Mouse (Mus musculus) kidney, postnatal 4 days (tissue): ENCODE measurements around the gene Kctd11.
A peak's percentile ranks its signal among the peaks of the same experiment; 100 is the strongest.
"Not testable (repeated sequence)": the region's sequence is repeated elsewhere in the genome, so short reads cannot be mapped to it uniquely, and the experiment has no call there.

ENCODE experiments used
- DNase-seq, 2 experiments: peaks; one replicate each; pipeline ENCODE4 v3.0.0; 2021; ENCODE audit warnings: mixed read lengths in 2 of 2

Kctd11 gene

GRCm38 (mm10) chr11:69880853-69881603 is at the start of gene Kctd11:
Gene Kctd11 (minus strand): TSS chr11:69881406.
- peak; percentile 91 to 95 for DNase-seq

GRCm38 (mm10) chr11:69930176-69930575 is 49.0 kb upstream of the Kctd11 start:
- not testable (repeated sequence) for DNase-seq

GRCm38 (mm10) chr11:69929712-69930111 is 48.5 kb upstream of the Kctd11 start:
- DNase-seq = no peak

- no peak for DNase-seq
Measured at GRCm38 (mm10) chr11:69927501-69927900, 46.3 kb upstream of the Kctd11 start.

- no peak for DNase-seq
Measured at GRCm38 (mm10) chr11:69922796-69923195, 41.6 kb upstream of the Kctd11 start.

GRCm38 (mm10) chr11:69922012-69922756 is 41.0 kb upstream of the Kctd11 start:
- DNase-seq = peak in 1 of 2 experiments; percentile 40

GRCm38 (mm10) chr11:69921114-69922011 is 40.2 kb upstream of the Kctd11 start, which contains the start of gene Eif5a:
Gene Eif5a (minus strand): TSS chr11:69921958.
- DNase-seq = peak; percentile 100

- peak; percentile 64 to 80 for DNase-seq
Measured at GRCm38 (mm10) chr11:69920266-69921031, 39.2 kb upstream of the Kctd11 start.

- DNase-seq = peak; percentile 81 to 90
Measured at GRCm38 (mm10) chr11:69919661-69920265, 38.6 kb upstream of the Kctd11 start.

- no peak for DNase-seq
Measured at GRCm38 (mm10) chr11:69919053-69919452, 37.8 kb upstream of the Kctd11 start.

GRCm38 (mm10) chr11:69918118-69918517 is 36.9 kb upstream of the Kctd11 start:
- no peak for DNase-seq

- DNase-seq = no peak
Measured at GRCm38 (mm10) chr11:69917379-69917948, 36.3 kb upstream of the Kctd11 start.

- not testable (repeated sequence) for DNase-seq
Measured at GRCm38 (mm10) chr11:69916652-69917378, 35.6 kb upstream of the Kctd11 start.

GRCm38 (mm10) chr11:69915667-69916627 is 34.7 kb upstream of the Kctd11 start:
- DNase-seq = no peak

- no peak for DNase-seq
Measured at GRCm38 (mm10) chr11:69914917-69915430, 33.8 kb upstream of the Kctd11 start.

- DNase-seq = peak; percentile 52 to 65
Measured at GRCm38 (mm10) chr11:69914372-69914764, 33.2 kb upstream of the Kctd11 start.

- peak; percentile 93 to 96 for DNase-seq
Measured at GRCm38 (mm10) chr11:69913554-69914371, 32.6 kb upstream of the Kctd11 start, which contains the start of gene Gps2. Gene Gps2 (plus strand): TSS chr11:69913888.
